Mouse (Mus musculus) testis, adult 2 months (tissue): Measurements from ENCODE around the gene Lmf1. TPM values are rescaled to one million over a fixed set of nuclear protein-coding genes. Genes with fewer than 3 reads are reported as not detected.

Experiments
- H3K27ac ChIP-seq: fragments of 200-500 bp; 2 replicates; pipeline ENCODE4 v1.5.1; 2012; ENCODE audit warnings: low read depth, low read length; ENCODE audit not compliant: control insufficient read depth, insufficient read depth
- H3K27me3 ChIP-seq: fragments of 200-500 bp; 2 replicates; pipeline ENCODE4 v1.6.1; 2012; ENCODE audit warnings: mild to moderate bottlenecking, low read length, moderate library complexity; ENCODE audit not compliant: control insufficient read depth, insufficient read depth
- H3K36me3 ChIP-seq: fragments of 200-500 bp; 2 replicates; pipeline ENCODE4 v1.6.1; 2012; ENCODE audit warnings: mild to moderate bottlenecking, low read length; ENCODE audit not compliant: control insufficient read depth, insufficient read depth
- H3K4me1 ChIP-seq: fragments of 200-500 bp; 2 replicates; pipeline ENCODE4 v1.6.1; 2012; ENCODE audit warnings: low read length; ENCODE audit not compliant: control insufficient read depth, insufficient read depth
- H3K4me3 ChIP-seq: fragments of 200-500 bp; 2 replicates; pipeline ENCODE4 v1.5.1; 2012; ENCODE audit warnings: low read depth, mild to moderate bottlenecking, low read length, moderate library complexity, mixed read lengths; ENCODE audit not compliant: control insufficient read depth
- CTCF ChIP-seq: fragments of 200-500 bp; IDR thresholded peaks from 2 replicates; pipeline ENCODE4 v1.5.1; 2012; ENCODE audit warnings: low read depth, mild to moderate bottlenecking, inconsistent platforms, low read length, moderate library complexity; ENCODE audit not compliant: control insufficient read depth, insufficient read depth, insufficient replicate concordance
- POLR2A ChIP-seq: fragments of 200-500 bp; IDR thresholded peaks from 2 replicates; pipeline ENCODE4 v1.6.1; 2012; ENCODE audit warnings: low read depth, mild to moderate bottlenecking, inconsistent platforms, low read length, moderate library complexity; ENCODE audit not compliant: control insufficient read depth
- polyA plus RNA-seq: library from polyadenylated mRNA; depleted of rRNA; stranded (reverse); fragments of >200 nt; gene quantifications from 2 replicates; pipeline ENCODE4 v1.2.3, GENCODE M21; 2012

Gene Lmf1
- polyA plus RNA-seq, 1 experiment = 93.5 TPM

GRCm38 (mm10) chr17:25561223-25562028 lies 17.5 kb upstream of the Lmf1 start:
- H3K27ac ChIP-seq = no peak overlapping the region

DNA sequence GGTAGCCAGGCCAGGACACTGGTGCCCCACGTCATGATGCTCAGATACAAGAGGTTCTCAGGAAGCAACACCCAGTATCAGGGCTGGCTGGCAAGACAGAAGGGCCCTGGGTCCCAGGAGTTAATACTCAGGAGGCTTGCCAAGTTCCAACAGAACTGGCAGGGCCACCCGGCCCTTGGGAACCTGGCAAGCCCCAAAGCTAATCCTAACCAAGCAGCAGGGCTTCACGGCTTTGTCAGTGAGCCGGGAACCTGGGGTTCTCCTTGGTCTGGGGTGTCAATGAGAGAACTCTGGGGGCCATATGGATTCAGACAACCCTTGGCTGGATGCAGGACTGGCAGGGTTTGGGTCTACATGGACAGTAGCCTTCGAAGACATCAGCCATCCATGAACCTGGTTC lies 14.4 kb upstream of the Lmf1 start:
- Histone ChIP-seq H3K4me3 (no peak overlapping the region), H3K27ac (no peak overlapping the region), H3K27me3 (no peaks in the 10 kb centered on the region), H3K36me3 (no peaks in the 10 kb centered on the region), H3K4me1 (peaks cover 14% of the 10 kb centered on the region)
- no peak for TF ChIP-seq CTCF
- no peak for TF ChIP-seq POLR2A

More at GRCm38 (mm10) chr17:25561223-25562028, 17.5 kb upstream of the Lmf1 start:
- no peak for TF ChIP-seq CTCF
- TF ChIP-seq POLR2A = no peak
- no peak overlapping the region for H3K4me3 ChIP-seq
- H3K4me1 ChIP-seq = peaks cover 5% of the 10 kb centered on the region
- no peaks in the 10 kb centered on the region for H3K27me3 ChIP-seq
- H3K36me3 ChIP-seq = no peaks in the 10 kb centered on the region

- Histone ChIP-seq H3K27ac (no peak overlapping the region), H3K4me3 (no peak overlapping the region)
These were observed 13.6 kb upstream of the Lmf1 start for GRCm38 (mm10) chr17:25565244-25565643.

DNA sequence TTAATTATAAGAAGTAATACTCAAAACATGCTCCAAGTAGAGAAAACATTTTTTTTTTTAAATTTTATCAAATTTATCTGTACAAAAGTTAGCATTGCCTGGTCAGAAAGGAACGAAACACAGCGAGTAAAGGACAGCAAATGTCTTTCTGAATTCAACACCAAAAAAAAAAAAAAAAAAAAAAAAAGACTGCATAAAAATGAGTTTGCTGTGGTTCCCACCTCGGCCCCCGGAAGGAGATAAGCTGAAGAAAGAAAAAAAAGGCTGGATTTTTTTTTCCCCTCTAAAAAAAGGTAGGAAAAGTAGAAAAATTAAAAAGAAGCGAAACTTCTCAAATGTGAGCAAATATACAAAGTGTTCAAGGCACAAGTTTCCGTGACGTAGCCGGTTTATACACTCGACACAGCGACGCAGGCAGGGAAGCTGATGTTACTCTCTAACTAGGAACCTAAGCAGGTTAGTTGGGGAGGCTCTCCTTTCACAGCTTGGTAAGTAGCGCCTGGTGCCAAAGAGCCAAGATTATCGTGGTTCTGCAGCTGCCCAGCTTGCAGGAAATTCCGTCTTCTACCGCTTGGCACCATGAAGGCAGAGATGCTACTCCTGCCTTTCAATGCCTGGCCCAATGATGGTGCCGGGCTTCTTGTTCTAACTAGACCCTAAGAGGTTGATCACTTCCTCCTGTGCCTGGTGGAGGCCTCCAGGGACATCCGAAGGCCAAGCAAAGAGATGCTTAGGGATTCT lies 12.9 kb upstream of the Lmf1 start:
- Histone ChIP-seq H3K27me3 (no peaks in the 10 kb centered on the region), H3K4me1 (peaks cover 25% of the 10 kb centered on the region), H3K4me3 (no peak overlapping the region)

More at GRCm38 (mm10) chr17:25565244-25565643, 13.6 kb upstream of the Lmf1 start:
- TF ChIP-seq CTCF = no peak
- TF ChIP-seq POLR2A = no peak
- no peaks in the 10 kb centered on the region for H3K36me3 ChIP-seq
- peaks cover 19% of the 10 kb centered on the region for H3K4me1 ChIP-seq
- no peaks in the 10 kb centered on the region for H3K27me3 ChIP-seq

GRCm38 (mm10) chr17:25567261-25567660 lies 11.6 kb upstream of the Lmf1 start:
- Histone ChIP-seq H3K36me3 (no peaks in the 10 kb centered on the region), H3K27ac (no peak overlapping the region), H3K4me1 (peaks cover 25% of the 10 kb centered on the region), H3K27me3 (no peaks in the 10 kb centered on the region), H3K4me3 (peak overlapping the region; percentile 38)
- TF ChIP-seq POLR2A (no peak), CTCF (no peak)

More for the DNA sequence above, 12.9 kb upstream of the Lmf1 start:
- Histone ChIP-seq H3K36me3 (no peaks in the 10 kb centered on the region), H3K27ac (no peak overlapping the region)
- TF ChIP-seq POLR2A (no peak), CTCF (no peak)

GRCm38 (mm10) chr17:25567745-25568144 lies 11.1 kb upstream of the Lmf1 start:
- Histone ChIP-seq H3K27me3 (no peaks in the 10 kb centered on the region), H3K4me3 (peak overlapping the region; percentile 38), H3K36me3 (no peaks in the 10 kb centered on the region), H3K4me1 (peaks cover 25% of the 10 kb centered on the region), H3K27ac (no peak overlapping the region)
- peak; percentile 100 for TF ChIP-seq CTCF
- TF ChIP-seq POLR2A = no peak

GRCm38 (mm10) chr17:25568206-25568605 lies 10.7 kb upstream of the Lmf1 start:
- Histone ChIP-seq H3K36me3 (no peaks in the 10 kb centered on the region), H3K4me1 (peaks cover 25% of the 10 kb centered on the region), H3K27ac (no peak overlapping the region), H3K27me3 (no peaks in the 10 kb centered on the region), H3K4me3 (no peak overlapping the region; the same call in 1 of the 2 replicates)
- TF ChIP-seq CTCF (no peak), POLR2A (no peak)
